Mouse (Mus musculus) testis, adult 2 months (tissue): ENCODE measurements around the gene Ppp1r12b.

Source experiments
- CTCF ChIP-seq: fragments of 200-500 bp; IDR thresholded peaks from 2 replicates; pipeline ENCODE4 v1.5.1; 2012; ENCODE audit warnings: low read depth, mild to moderate bottlenecking, inconsistent platforms, low read length, moderate library complexity; ENCODE audit not compliant: control insufficient read depth, insufficient read depth, insufficient replicate concordance
- POLR2A ChIP-seq: fragments of 200-500 bp; IDR thresholded peaks from 2 replicates; pipeline ENCODE4 v1.6.1; 2012; ENCODE audit warnings: low read depth, mild to moderate bottlenecking, inconsistent platforms, low read length, moderate library complexity; ENCODE audit not compliant: control insufficient read depth

- TF ChIP-seq CTCF: no peak
- no peak for TF ChIP-seq POLR2A
Measured at GRCm38 (mm10) chr1:134865552-134865951, 90.2 kb downstream of the Ppp1r12b start.
